Mouse (Mus musculus) stomach, postnatal 0 days (tissue): ENCODE results near the gene Ano1. TPM values are rescaled to one million over a fixed set of nuclear protein-coding genes. Genes with fewer than 3 reads are reported as not detected.

Experiments used
- ATAC-seq: fragments of 200-750 bp; cut with Nextera tagmentation; 2 replicates; pipeline ENCODE4 v1.8.0; 2017; ENCODE audit not compliant: low FRiP score, low TSS enrichment
- DNase-seq: peaks from one replicate; pipeline ENCODE4 v3.0.0-alpha.2; 2016; ENCODE audit warnings: low spot score
- H3K27ac ChIP-seq: fragments of 300-500 bp; sonication (generic); replicated peaks from 2 replicates; pipeline ENCODE4 v1.5.1; 2014; ENCODE audit warnings: mild to moderate bottlenecking, control low read depth
- H3K27me3 ChIP-seq: fragments of 300-500 bp; sonication (generic); 2 replicates; pipeline ENCODE4 v1.6.1; 2014; ENCODE audit warnings: low read length; ENCODE audit not compliant: control insufficient read depth, insufficient read depth
- H3K36me3 ChIP-seq: fragments of 300-500 bp; sonication (generic); 2 replicates; pipeline ENCODE4 v1.6.1; 2014; ENCODE audit warnings: low read length, mixed read lengths; ENCODE audit not compliant: control insufficient read depth, insufficient read depth
- H3K4me1 ChIP-seq: fragments of 300-500 bp; sonication (generic); replicated peaks from 2 replicates; pipeline ENCODE4 v1.6.1; 2014; ENCODE audit warnings: antibody characterized with exemption; ENCODE audit not compliant: control insufficient read depth, insufficient read depth
- H3K4me2 ChIP-seq: fragments of 300-500 bp; sonication (generic); replicated peaks from 2 replicates; pipeline ENCODE4 v1.6.1; 2014; ENCODE audit warnings: low read depth, mild to moderate bottlenecking, control low read depth, moderate library complexity
- H3K4me3 ChIP-seq: fragments of 300-500 bp; sonication (generic); 2 replicates; pipeline ENCODE4 v1.5.1; 2014; ENCODE audit warnings: low read depth, low read length, control low read depth
- H3K9ac ChIP-seq: fragments of 300-500 bp; sonication (generic); 2 replicates; pipeline ENCODE4 v1.6.1; 2014; ENCODE audit warnings: mild to moderate bottlenecking, low read length, control low read depth, mixed read lengths
- H3K9me3 ChIP-seq: fragments of 300-500 bp; sonication (generic); 2 replicates; pipeline ENCODE4 v1.6.1; 2016; ENCODE audit warnings: low read length; ENCODE audit not compliant: control insufficient read depth
- CTCF ChIP-seq: IDR thresholded peaks from 2 replicates; pipeline ENCODE4 v1.5.1; 2016; ENCODE audit warnings: antibody characterized with exemption, low read depth, mild to moderate bottlenecking, moderate library complexity
- EP300 ChIP-seq: optimal IDR thresholded peaks from 2 replicates; pipeline ENCODE3; 2016; ENCODE audit warnings: antibody characterized with exemption
- WGBS: fragments of 180-500 bp; shearing (Covaris S2); extraction: QIAGEN DNeasy Blood & Tissue Kit; methylation state at CpG from one replicate; pipeline ENCODE4 v1.1.7; 2014; 5-methylcytosine and 5-hydroxymethylcytosine counted together
- polyA plus RNA-seq: library from polyadenylated mRNA; unstranded; fragments of >200 nt; fragmentation: Nextera tagmentation; extraction: Ambion mirVana; gene quantifications from 2 replicates; pipeline ENCODE4 v1.2.1, GENCODE M21; 2015

Ano1 gene
- polyA plus RNA-seq, 1 experiment from 2014 or later, result 32.4 TPM

DNA sequence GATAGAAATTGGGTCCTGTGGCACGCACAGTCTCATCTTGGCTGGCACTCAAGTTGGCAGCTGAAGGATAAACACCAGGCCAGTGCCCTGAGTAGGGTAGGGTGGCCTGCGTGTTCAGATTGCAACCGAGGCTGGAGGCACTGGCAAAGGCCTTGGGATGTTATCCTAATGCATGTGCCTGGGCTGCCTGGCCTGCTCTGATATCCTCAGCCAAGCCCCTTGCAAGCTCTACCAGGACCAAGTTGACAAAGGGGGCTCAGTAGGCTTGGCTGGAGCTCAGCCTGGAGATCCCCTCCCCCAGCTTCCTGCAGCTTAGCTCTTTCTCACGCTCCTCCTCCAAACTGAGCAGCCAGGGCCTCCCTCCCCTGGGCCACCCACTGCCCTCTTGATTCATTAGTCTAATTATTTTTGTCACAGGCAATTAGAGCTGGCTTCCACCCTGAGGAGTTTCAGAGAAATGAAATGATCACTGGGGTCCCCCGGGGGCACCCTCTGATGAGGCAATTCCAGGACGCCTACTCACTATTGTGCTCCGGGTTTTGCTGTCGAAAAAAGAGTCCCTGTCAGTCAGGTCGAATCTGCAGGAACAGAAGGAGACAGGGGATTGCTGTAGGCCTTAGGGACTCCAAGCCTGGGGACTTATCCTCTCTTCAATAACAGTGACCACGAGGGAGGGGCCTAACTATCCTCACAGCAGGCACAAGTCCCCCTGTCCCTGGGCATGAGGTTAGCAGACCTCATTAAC lies 97.9 kb downstream of the Ano1 start:
- Histone ChIP-seq H3K27ac (0 out of 2 replicates have a peak overlapping the region, but pooled peaks have one; percentile 24), H3K9me3 (no peaks in the 10 kb centered on the region), H3K9ac (no peak overlapping the region), H3K27me3 (no peaks in the 10 kb centered on the region), H3K4me2 (no peak overlapping the region), H3K4me1 (no peaks in the 10 kb centered on the region), H3K36me3 (peaks cover 2% of the 10 kb centered on the region; the same call in 1 of the 2 replicates), H3K4me3 (no peak overlapping the region)
- WGBS, result 31% methylated on average over 10 of the region's 10 CpGs
- peak; percentile 45; the same call in 1 of the 2 replicates for ATAC-seq
- DNase-seq, result no peak
- TF ChIP-seq CTCF (no peak), EP300 (peak; percentile 40)

DNA sequence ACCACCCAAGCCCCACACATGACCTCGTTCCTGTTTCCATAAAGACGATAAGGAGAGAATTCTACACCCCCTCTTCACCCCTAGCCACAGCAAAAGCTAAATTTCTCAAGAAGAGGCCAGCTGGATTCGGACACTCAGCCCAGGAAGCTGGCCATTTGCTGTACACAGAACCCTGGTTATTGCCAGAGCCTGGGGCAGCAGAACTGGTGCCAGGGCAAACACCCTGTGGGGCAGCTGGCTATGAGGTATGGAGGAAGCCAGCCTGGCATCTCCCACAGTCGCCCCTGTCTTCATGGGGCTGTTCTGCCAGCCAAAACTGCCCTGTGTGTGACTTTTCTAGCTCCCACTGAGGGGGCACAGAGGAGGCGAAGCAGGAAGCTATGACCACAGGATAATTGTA lies 104.2 kb downstream of the Ano1 start:
- no peak for TF ChIP-seq CTCF
- no peak for TF ChIP-seq EP300
- no peak overlapping the region for H3K4me2 ChIP-seq
- DNase-seq (no peak), ATAC-seq (no peak)
- no peaks in the 10 kb centered on the region for H3K4me1 ChIP-seq
- H3K36me3 ChIP-seq, result peaks cover 2% of the 10 kb centered on the region; the same call in 1 of the 2 replicates
- no peak overlapping the region for H3K4me3 ChIP-seq
- H3K27me3 ChIP-seq, result no peaks in the 10 kb centered on the region
- H3K9me3 ChIP-seq, result no peaks in the 10 kb centered on the region
- H3K27ac ChIP-seq, result no peak overlapping the region
- no peak overlapping the region for H3K9ac ChIP-seq
- WGBS, result 77% methylated on average over 5 of the region's 5 CpGs

DNA sequence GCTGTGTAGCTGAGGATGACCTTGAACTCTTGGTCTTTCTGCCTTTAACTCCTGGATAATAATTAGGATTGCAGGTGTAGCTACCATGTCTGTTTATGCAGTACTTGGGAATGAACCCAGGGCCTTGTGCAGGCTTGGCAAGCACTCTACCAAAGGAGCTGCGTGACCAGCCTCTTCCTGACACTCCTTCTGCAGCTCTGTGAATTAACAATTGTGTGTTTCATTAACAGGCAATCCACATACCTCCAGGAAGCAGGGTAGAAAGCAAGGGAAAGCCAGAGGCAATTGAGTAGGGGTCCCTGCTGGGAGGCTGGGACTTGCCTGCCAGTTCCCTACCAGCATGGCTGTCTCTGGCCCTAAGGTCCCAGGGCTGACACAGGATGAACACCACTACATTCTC lies 111.0 kb downstream of the Ano1 start:
- ATAC-seq, result no peak
- TF ChIP-seq EP300 (no peak), CTCF (no peak)

DNA sequence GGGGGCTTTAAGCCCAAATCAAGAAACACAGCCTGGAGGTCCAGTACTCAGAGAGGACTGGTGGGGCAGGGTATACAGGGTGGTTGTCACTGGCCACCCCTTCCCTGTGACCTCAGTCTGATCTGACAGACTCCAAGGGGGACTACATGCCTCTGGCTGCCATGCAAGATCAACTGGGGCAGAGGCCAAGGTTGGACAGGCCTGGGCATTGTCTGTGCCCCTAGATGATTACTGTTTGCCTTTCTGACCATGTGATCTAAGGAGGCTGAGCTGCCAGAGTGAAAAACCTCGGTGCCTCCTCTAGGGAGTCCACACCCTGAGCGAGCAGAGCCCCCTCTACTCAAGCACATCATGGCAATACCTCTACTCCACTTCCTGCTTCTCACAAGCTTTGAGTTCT lies 115.8 kb downstream of the Ano1 start:
- Histone ChIP-seq H3K36me3 (no peaks in the 10 kb centered on the region; the same call in 1 of the 2 replicates), H3K27ac (no peak overlapping the region), H3K4me1 (no peaks in the 10 kb centered on the region), H3K9me3 (no peaks in the 10 kb centered on the region), H3K4me3 (no peak overlapping the region), H3K4me2 (no peak overlapping the region), H3K9ac (no peak overlapping the region), H3K27me3 (no peaks in the 10 kb centered on the region)
- no peak for TF ChIP-seq EP300
- no peak for TF ChIP-seq CTCF
- WGBS, result 48% methylated on average over 2 of the region's 2 CpGs
- ATAC-seq (peak; percentile 43; the same call in 1 of the 2 replicates), DNase-seq (no peak)

More for the DNA sequence above, 111.0 kb downstream of the Ano1 start:
- Histone ChIP-seq H3K4me2 (no peak overlapping the region), H3K4me1 (no peaks in the 10 kb centered on the region), H3K36me3 (no peaks in the 10 kb centered on the region), H3K9me3 (no peaks in the 10 kb centered on the region), H3K27me3 (no peaks in the 10 kb centered on the region), H3K4me3 (no peak overlapping the region), H3K27ac (no peak overlapping the region), H3K9ac (no peak overlapping the region; the same call in 1 of the 2 replicates)
- no peak for DNase-seq
- WGBS, result 80% methylated on average over 1 of the region's 1 CpGs

DNA sequence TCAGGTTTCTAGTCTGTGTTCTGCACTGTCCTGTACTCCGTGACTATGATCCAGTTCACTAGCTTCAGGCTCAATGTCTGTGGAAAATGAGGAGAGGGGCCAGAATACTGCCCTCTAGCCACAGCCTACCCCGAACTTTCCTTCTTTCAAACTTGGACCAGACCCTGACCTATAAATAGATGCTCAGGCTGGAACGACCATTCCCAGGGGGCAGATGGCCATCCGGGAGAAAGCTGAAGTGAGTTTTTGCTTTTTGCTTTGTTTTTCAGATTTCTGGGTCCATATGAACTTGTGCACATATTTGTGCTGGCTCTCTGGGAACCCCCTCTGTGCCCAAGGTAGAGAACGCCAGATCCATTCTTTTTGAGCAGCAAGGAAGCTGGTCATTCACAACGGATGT lies 116.9 kb downstream of the Ano1 start:
- no peak for TF ChIP-seq CTCF
- no peak for TF ChIP-seq EP300
- DNase-seq (no peak), ATAC-seq (no peak)
- 71% methylated on average over 6 of the region's 6 CpGs for WGBS
- Histone ChIP-seq H3K9ac (no peak overlapping the region), H3K4me1 (no peaks in the 10 kb centered on the region), H3K4me3 (no peak overlapping the region), H3K9me3 (no peaks in the 10 kb centered on the region), H3K36me3 (no peaks in the 10 kb centered on the region; the same call in 1 of the 2 replicates), H3K4me2 (no peak overlapping the region), H3K27me3 (no peaks in the 10 kb centered on the region), H3K27ac (no peak overlapping the region)

DNA sequence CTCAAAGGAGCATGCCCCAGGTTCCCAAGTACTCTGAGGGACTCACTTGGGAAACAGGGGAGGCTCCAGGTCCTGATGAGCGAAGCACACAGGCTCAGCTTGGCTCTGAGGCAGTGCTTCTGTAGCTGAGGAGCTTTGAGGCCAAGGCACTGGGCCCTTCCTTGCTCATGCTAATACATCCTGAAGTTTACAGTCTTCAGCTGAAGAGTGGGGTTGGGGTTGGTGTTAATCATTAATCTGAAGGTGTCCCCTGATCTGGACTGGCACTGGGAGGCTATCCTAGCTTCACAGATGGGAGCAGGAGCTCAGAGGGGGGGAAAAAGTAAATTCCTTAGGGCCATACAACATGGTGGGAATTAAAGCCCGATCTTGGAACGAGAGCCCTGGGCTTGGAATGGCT lies 117.3 kb downstream of the Ano1 start:
- ATAC-seq (no peak), DNase-seq (no peak)
- no peak overlapping the region for H3K4me2 ChIP-seq
- no peaks in the 10 kb centered on the region; the same call in 1 of the 2 replicates for H3K36me3 ChIP-seq
- no peak overlapping the region for H3K4me3 ChIP-seq
- 80% methylated on average over 3 of the region's 3 CpGs for WGBS
- TF ChIP-seq CTCF (no peak), EP300 (no peak)
- no peak overlapping the region for H3K27ac ChIP-seq
- H3K27me3 ChIP-seq, result no peaks in the 10 kb centered on the region
- H3K9me3 ChIP-seq, result no peaks in the 10 kb centered on the region
- H3K9ac ChIP-seq, result no peak overlapping the region
- no peaks in the 10 kb centered on the region for H3K4me1 ChIP-seq
